Mouse (Mus musculus): ENCODE measurements at regions not wholly inside any gene's neighbourhood (a gene's known extent, or its start where the extent isn't known, plus 50 kb on each side); places are given as distances from the start of the nearest gene placed in this dataset.

DNA sequence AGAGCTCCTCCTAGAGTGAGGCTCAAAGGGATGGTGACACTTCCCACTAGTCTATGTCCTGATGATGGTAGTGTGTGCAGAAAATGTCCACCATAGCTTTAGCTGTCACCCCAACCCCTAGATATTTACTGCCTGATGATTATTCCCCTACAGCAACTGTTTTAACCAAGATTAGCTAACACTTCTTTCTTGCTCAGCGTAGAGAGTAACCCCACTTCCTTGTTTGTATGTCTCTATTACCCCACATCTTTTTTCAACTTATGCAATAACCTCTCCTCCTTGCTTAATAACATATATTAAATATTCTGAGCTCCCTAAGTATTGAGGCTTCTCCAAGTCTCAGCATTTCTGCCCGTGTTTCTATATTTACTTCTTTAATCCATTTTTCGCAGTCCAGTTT lies 404.2 kb upstream of the Cntn3 start:
- no peak for DNase-seq

DNA sequence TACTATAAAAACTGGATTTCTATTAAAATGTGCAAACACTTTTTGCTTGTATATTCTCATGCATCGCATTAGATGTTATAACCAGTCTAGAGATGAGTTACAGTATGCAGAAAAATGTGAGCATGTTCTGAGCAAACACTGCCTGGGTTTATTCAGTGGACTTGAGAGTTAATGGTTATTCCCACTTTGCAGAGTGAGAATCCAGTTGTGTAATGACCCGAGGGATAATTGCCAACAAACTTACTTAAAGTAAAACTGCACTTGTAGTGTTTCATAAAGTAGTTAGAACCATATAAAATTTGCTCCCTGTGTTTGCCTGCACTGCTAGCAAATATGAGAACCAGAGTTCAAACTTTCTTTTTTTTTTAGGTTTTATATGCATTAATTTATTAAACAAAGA lies 450.4 kb upstream of the Cntn3 start:
- DNase-seq, result peak; percentile 72

DNA sequence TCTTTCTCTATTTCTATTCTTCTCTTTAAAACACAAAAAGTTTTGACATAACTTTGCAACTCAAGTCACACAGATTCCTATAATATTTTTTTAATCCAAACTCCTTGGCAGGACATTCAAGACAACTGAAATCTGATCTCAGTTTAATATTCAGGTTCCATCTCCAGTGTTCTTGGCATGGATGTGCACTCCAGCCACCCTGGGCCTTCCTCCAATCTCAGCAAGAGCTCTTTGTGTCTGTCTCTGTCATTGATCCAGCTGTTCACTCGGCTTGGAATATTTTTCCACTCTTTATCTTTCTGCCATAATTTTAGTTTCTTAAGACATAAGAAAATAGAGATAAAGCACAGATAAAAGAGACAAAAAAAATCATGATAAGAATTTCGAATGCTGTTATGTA lies 451.1 kb upstream of the Cntn3 start:
- DNase-seq, result peak; percentile 6

- DNase-seq, result no peak
Measured at GRCm38 (mm10) chr6:103028150-103028549, 455.2 kb upstream of the Cntn3 start.

- no peak for DNase-seq
Measured at GRCm38 (mm10) chr6:103033418-103033817, 460.5 kb upstream of the Cntn3 start.

GRCm38 (mm10) chr6:103033919-103034318 lies 461.0 kb upstream of the Cntn3 start:
- DNase-seq, result no peak

DNA sequence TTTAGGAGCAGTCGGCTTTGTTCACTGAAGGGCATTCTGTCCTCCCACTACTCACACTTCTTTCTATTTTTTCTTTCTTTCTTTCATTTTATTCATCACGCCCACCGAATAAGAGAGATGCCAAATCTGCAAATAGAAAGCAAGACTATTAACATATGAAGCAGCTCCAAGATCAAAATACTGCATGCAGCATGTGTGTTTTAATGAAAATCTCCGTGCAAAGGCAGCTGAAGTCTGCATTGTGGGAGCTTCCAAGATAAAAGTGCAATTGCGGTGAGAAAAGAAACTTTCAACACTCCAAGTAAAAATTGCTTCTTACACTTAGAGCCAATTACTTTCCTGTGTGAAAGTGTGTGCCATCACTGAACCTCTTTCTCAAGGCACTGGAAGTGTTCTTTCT lies 449.8 kb upstream of the Chl1 start:
- DNase-seq, result no peak

- DNase-seq, result peak; percentile 3
Measured at GRCm38 (mm10) chr6:103106189-103106588, 404.2 kb upstream of the Chl1 start.

GRCm38 (mm10) chr6:103119537-103119936 lies 390.8 kb upstream of the Chl1 start:
- no peak for DNase-seq

- DNase-seq, result peak; percentile 2
Measured at GRCm38 (mm10) chr6:103140851-103141250, 369.5 kb upstream of the Chl1 start.

DNA sequence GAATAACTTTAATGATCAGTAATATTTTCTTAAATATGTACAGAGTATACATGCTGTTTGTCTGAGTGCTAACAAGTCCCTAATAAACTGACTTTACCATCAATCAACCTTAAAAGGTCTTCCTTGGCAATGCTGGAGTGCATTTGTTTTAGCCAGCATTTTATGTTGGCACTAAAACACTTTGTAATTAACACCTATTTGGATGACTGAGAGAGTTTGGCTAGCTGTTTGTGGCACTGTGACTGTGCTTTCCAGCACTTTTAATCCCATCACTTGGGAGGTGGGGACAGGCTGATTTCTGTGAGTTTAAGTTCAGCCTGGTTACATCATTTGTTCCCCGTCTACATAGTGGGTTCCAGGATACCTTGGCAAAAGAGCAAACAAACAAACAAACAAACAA lies 332.5 kb upstream of the Chl1 start:
- no peak for DNase-seq

DNA sequence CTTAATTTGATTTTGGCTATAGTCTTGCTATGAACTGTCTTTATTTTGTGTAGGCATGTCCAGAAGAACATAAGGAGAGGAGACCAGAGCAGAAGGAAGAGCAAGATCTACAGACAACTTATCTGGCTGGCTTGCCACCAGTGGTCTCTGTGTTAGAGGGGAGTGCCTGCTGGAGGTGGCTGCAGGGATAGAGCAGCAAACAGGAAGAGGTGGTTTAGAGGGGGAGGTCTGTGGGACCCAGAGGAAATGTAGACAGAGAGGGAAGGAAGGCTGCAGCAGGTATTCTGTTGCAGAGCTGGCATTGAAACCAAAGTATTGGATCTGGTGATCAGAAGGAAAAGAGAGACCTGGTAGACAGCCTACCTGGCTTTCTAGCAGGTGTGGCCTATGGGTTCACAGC lies 327.0 kb upstream of the Chl1 start:
- DNase-seq, result no peak

DNA sequence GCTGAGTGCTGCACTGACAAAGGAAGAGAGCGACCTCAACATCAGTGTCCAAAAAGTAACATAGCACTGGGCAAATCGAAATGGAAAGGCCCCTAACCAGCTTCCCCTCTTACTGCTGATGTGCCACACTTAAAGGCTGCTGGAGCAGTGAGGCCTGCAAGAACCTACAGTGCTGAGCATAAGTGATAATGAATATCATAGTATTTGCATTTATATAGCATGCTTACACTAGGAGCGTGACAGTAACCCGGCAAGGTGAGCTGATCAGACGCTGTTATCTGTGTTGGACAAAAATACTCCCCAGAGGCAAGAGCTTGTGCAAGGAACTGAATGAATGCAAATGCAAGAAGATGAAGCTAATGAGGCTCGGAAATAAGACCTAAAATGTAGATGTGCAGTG lies 313.5 kb upstream of the Chl1 start:
- DNase-seq, result no peak

DNA sequence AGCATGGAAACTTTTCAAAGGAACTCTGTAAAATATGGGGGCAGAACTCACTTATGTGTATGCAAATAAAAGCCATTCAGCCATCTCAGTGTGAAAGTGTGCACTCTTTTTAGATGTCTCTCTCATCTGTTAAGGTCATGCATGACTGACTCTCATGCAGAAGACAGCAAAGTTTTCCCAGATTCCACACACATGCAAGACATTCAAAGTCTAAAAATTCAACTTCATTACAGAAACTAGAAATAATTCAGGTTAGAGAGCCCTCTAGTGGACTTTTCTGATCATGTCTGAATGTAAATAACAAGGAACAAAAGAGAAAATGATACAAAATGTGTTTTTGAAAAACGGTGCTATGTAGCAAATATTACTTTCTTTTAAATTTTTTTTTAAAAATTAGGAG lies 308.8 kb upstream of the Chl1 start:
- peak; percentile 13 for DNase-seq

DNA sequence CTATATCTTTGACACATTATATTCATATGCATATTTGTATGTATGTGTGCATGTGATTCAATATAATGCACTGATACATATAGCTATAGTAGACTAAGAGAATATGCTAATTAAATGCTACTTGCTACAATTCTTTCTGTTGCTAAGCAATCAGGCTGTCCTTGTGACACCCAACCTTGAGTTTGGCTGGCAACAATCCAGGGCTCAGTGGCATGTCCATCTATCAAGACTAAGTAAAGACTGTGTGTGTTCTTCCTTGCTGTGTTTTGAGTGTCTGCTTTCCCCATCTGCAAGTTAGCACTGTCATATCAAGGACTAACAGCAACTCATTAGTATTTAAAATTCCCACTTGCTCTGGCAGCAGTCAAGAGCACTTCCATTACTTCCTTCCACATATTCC lies 301.2 kb upstream of the Chl1 start:
- DNase-seq, result no peak

DNA sequence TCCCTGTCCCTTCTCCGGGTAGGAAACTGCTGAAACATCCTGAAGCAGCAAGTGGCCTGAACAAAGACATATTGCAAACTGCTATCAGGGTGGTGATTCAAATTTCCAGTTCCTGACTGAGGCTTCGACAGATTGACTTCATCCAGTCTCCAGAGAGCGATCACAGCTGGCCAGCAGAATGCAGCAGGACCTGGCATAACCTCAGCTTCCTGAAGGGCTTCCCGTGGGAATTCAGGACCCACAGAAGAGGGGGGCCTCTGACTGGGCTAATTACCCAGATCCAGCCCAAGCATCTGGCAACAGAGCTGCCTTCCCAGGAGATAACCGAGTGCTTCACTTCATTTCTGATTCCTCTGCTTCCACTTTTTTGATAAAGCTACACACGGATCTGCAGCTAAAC lies 297.2 kb upstream of the Chl1 start:
- no peak for DNase-seq

GRCm38 (mm10) chr6:103236896-103237295 lies 273.5 kb upstream of the Chl1 start:
- DNase-seq, result no peak

GRCm38 (mm10) chr6:103268984-103269383 lies 241.4 kb upstream of the Chl1 start:
- DNase-seq, result no peak

- no peak for DNase-seq
Measured at GRCm38 (mm10) chr6:103272216-103272615, 238.2 kb upstream of the Chl1 start.

- no peak for DNase-seq
Measured at GRCm38 (mm10) chr6:103275071-103275470, 235.3 kb upstream of the Chl1 start.

DNA sequence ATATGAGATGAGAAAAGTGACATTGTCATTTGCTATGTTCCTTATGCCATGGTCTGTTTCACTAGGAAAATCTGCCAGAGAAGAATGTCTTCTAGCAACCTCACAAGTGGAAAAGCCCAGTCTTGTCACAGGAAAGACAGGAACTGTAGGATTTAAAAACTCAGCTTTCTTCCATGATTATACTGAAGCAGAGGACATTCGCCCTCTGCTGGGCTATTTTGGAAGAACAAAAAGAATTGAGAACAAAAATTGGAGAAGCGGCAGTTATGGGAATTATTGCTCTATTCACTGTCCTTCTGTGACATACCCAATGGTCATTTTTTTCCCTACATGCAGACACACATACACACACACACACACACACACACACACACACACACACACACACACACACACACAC lies 234.9 kb upstream of the Chl1 start:
- DNase-seq, result peak; percentile 6

DNA sequence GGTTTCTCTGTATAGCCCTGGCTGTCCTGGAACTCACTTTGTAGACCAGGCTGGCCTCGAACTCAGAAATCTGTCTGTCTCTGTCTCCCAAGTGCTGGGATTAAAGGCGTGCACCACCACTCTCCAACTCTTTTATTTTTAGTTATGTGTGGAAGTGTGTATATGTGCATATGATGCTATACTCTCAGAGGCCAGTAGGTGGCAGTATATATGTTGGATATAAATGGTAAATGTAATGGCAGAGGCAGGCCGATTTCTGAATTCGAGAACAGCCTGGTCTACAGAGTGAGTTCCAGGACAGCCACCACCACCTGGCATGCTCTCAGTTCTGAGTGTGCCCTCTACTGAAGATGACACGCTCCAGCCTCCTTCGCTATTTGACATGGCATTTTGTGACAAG lies 214.4 kb upstream of the Chl1 start:
- peak; percentile 38 for DNase-seq

- DNase-seq, result peak; percentile 15
Measured at GRCm38 (mm10) chr6:103306420-103307249, 203.8 kb upstream of the Chl1 start.

- no peak for DNase-seq
Measured at GRCm38 (mm10) chr6:103307250-103307580, 203.2 kb upstream of the Chl1 start.

- DNase-seq, result no peak
Measured at GRCm38 (mm10) chr6:103312149-103312548, 198.2 kb upstream of the Chl1 start.

Measured in kidney, adult 9 months (tissue).